Mouse (Mus musculus): ENCODE measurements around the gene Rassf3.

Rassf3 gene

DNA sequence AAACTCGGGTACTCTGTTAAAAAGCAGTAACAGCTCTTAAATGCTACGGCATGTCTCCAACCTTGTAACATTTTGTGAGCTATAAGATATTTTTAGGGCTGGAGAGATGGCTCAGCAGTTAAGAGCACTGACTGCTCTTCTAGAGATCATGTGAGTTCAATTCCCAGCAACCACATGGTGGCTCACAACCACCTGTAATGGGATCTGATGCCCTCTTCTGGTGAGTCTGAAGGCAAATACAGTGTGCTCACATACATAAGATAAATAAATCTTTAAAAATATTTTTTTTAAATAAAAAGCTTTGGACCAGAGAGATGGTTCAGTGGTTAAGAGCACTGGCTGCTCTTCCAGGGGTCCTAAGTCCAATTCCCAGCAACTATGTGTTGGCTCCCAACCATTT lies 115.8 kb downstream of the Rassf3 start:
- DNase-seq: no peak
